Mouse (Mus musculus): Measurements from ENCODE around the gene Sptbn1.
"Not testable (repeated sequence)": the region's sequence is repeated elsewhere in the genome, so short reads cannot be mapped to it uniquely, and the experiment has no call there.

Sptbn1 gene

GRCm38 (mm10) chr11:30256491-30256890 is 11.5 kb downstream of the Sptbn1 start:
- in situ Hi-C loops (cut with MboI), result no loop called here

GRCm38 (mm10) chr11:30255211-30255610 is 12.8 kb downstream of the Sptbn1 start:
- in situ Hi-C loops (cut with MboI), result not testable (repeated sequence)

GRCm38 (mm10) chr11:30251294-30251904 is 16.6 kb downstream of the Sptbn1 start:
- in situ Hi-C loops (cut with MboI), result no loop called here

GRCm38 (mm10) chr11:30249452-30250016 is 18.4 kb downstream of the Sptbn1 start:
- in situ Hi-C loops (cut with MboI), result loop anchor here (25.0 kb wide), 1 partner anchor 538 kb away; no protein-coding TSS in a partner anchor

- in situ Hi-C loops (cut with MboI), result loop anchor here (25.0 kb wide), 1 partner anchor 540 kb away; no protein-coding TSS in a partner anchor
These were observed 20.9 kb downstream of the Sptbn1 start for GRCm38 (mm10) chr11:30247106-30247505.

- in situ Hi-C loops (cut with MboI), result loop anchor here (25.0 kb wide), 1 partner anchor 541 kb away; no protein-coding TSS in a partner anchor
These were observed 21.8 kb downstream of the Sptbn1 start for GRCm38 (mm10) chr11:30246161-30246560.

GRCm38 (mm10) chr11:30244172-30244571 is 23.8 kb downstream of the Sptbn1 start:
- in situ Hi-C loops (cut with MboI), result loop anchor here (25.0 kb wide), 1 partner anchor 543 kb away; no protein-coding TSS in a partner anchor

GRCm38 (mm10) chr11:30243591-30243990 is 24.4 kb downstream of the Sptbn1 start:
- in situ Hi-C loops (cut with MboI), result loop anchor here (25.0 kb wide), 1 partner anchor 544 kb away; no protein-coding TSS in a partner anchor

GRCm38 (mm10) chr11:30240861-30241260 is 27.1 kb downstream of the Sptbn1 start:
- in situ Hi-C loops (cut with MboI), result loop anchor here (25.0 kb wide), 1 partner anchor 546 kb away; no protein-coding TSS in a partner anchor

- in situ Hi-C loops (cut with MboI), result loop anchor here (25.0 kb wide), 1 partner anchor 549 kb away; no protein-coding TSS in a partner anchor
These were observed 30.0 kb downstream of the Sptbn1 start for GRCm38 (mm10) chr11:30237960-30238359.

- in situ Hi-C loops (cut with MboI), result loop anchor here (25.0 kb wide), 1 partner anchor 551 kb away; no protein-coding TSS in a partner anchor
These were observed 31.2 kb downstream of the Sptbn1 start for GRCm38 (mm10) chr11:30236681-30237242.

GRCm38 (mm10) chr11:30235666-30236065 is 32.3 kb downstream of the Sptbn1 start:
- in situ Hi-C loops (cut with MboI), result loop anchor here (25.0 kb wide), 1 partner anchor 552 kb away; no protein-coding TSS in a partner anchor

GRCm38 (mm10) chr11:30235218-30235617 is 32.8 kb downstream of the Sptbn1 start:
- in situ Hi-C loops (cut with MboI), result loop anchor here (25.0 kb wide), 1 partner anchor 552 kb away; no protein-coding TSS in a partner anchor

GRCm38 (mm10) chr11:30233946-30234345 is 34.0 kb downstream of the Sptbn1 start:
- in situ Hi-C loops (cut with MboI), result loop anchor here (25.0 kb wide), 1 partner anchor 553 kb away; no protein-coding TSS in a partner anchor

GRCm38 (mm10) chr11:30232082-30232481 is 35.9 kb downstream of the Sptbn1 start:
- in situ Hi-C loops (cut with MboI), result loop anchor here (25.0 kb wide), 1 partner anchor 555 kb away; no protein-coding TSS in a partner anchor

GRCm38 (mm10) chr11:30231336-30231735 is 36.6 kb downstream of the Sptbn1 start:
- in situ Hi-C loops (cut with MboI), result loop anchor here (25.0 kb wide), 1 partner anchor 556 kb away; no protein-coding TSS in a partner anchor

- in situ Hi-C loops (cut with MboI), result loop anchor here (25.0 kb wide), 1 partner anchor 557 kb away; no protein-coding TSS in a partner anchor
These were observed 37.6 kb downstream of the Sptbn1 start for GRCm38 (mm10) chr11:30230330-30230771.

GRCm38 (mm10) chr11:30226756-30227155 is 41.2 kb downstream of the Sptbn1 start:
- in situ Hi-C loops (cut with MboI), result loop anchor here (25.0 kb wide), 1 partner anchor 561 kb away; no protein-coding TSS in a partner anchor

GRCm38 (mm10) chr11:30224599-30224998 is 43.4 kb downstream of the Sptbn1 start:
- in situ Hi-C loops (cut with MboI), result loop anchor here (25.0 kb wide), 1 partner anchor 337 kb away; no protein-coding TSS in a partner anchor

GRCm38 (mm10) chr11:30222636-30223035 is 45.3 kb downstream of the Sptbn1 start:
- in situ Hi-C loops (cut with MboI), result loop anchor here (25.0 kb wide), 1 partner anchor 335 kb away; no protein-coding TSS in a partner anchor

- in situ Hi-C loops (cut with MboI), result loop anchor here (25.0 kb wide), 1 partner anchor 334 kb away; no protein-coding TSS in a partner anchor
These were observed 46.9 kb downstream of the Sptbn1 start for GRCm38 (mm10) chr11:30221043-30221442.

- in situ Hi-C loops (cut with MboI), result loop anchor here (25.0 kb wide), 1 partner anchor 331 kb away; no protein-coding TSS in a partner anchor
These were observed 49.6 kb downstream of the Sptbn1 start for GRCm38 (mm10) chr11:30218386-30218785.

Data from mature B cell (primary cell).